11 mouse cellular contexts compared by ENCODE assay signal in the genomic region with DNA sequence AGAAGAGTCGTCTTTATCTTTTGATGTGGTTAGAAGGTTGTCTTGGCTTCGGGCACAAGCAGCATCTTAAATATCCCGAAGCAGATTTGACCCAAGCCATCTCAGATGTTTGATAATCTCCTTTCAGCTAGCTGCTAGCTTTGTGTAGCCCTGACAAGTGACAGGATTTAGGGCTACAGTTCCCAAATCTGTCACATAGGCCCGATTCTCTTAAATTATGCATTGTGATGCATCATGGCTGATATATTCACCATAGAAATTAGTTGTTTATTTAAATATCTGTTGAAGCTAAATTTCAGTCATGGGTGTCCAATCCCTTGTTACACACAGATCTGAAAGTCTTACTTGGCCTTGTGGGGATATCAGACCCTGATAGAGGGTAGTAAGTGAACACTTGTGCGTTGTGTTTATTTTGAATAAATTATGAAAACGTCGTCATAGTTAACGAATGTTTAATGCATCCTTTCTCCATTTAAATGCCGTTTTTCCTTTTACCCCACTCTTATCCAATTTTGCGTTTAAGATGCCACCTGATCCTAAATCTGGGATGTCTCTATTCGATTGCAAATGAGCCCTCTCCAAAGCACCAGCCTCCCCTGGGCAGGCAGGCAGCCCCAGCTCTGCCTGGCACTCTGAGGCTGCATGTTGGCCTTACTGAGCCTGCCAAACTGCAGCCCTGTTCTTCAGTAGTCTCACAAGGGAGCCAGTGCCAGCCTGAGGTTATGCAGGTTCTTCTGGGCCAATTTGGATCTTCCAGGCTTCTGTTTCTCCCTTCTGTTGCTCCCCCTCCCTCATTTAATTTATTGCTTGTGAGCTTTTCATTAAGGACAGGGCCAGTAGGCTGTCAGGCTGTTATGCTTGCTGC.
DNase-seq lines count a peak whose midpoint lies in the region; ATAC-seq and TF ChIP-seq lines count a peak whose summit lies in the region.
"Had no signal": no experiment of that assay in that cellular context is flagged by ENCODE, and none has a peak within 500 bp of the region (broad histone marks: within the 10 kb centered on the region; RNA-seq: fewer than 3 reads in every experiment).

No protein-coding gene starts in this region.

- H3K4me1 ChIP-seq in neural tube, embryonic 11.5 days (ENCODE audit: control insufficient read depth, insufficient read depth, low read length), result no peaks in the 10 kb centered on the region; the same call in 1 of the 2 replicates
- H3K4me1 ChIP-seq in forebrain, postnatal 0 days (ENCODE audit: insufficient read depth), result no peaks in the 10 kb centered on the region
- H3K4me1 ChIP-seq: heart, embryonic 13.5 days had no signal

- H3K9me3 ChIP-seq in neural tube, embryonic 11.5 days (ENCODE audit: control insufficient read depth, low read length), result no peaks in the 10 kb centered on the region
- no peaks in the 10 kb centered on the region for H3K9me3 ChIP-seq in forebrain, postnatal 0 days (ENCODE audit: low read length)
- H3K9me3 ChIP-seq: heart, embryonic 13.5 days had no signal

- no peak overlapping the region for H3K4me3 ChIP-seq in neural tube, embryonic 11.5 days (ENCODE audit: low read depth, low read length)
- no peak overlapping the region for H3K4me3 ChIP-seq in forebrain, postnatal 0 days (ENCODE audit: low read depth, low read length)
- H3K4me3 ChIP-seq: heart, embryonic 13.5 days had no signal

- no peak for DNase-seq in neural tube, embryonic 11.5 days (ENCODE audit: low spot score)
- no peak for DNase-seq in neural tube, embryonic 10.5 days (ENCODE audit: extremely low spot score, low spot score)
- DNase-seq in forebrain, postnatal 0 days, result peak; percentile 80
- peak; percentile 12 to 29 for DNase-seq in left cerebral cortex, postnatal 25 days (ENCODE audit: low spot score in 2 of 2)
- DNase-seq in right cerebral cortex, postnatal 4 days, result peak; percentile 20
- no peak for DNase-seq in gastrocnemius, postnatal 36 days
- DNase-seq: adrenal gland, adult 2 months; liver; lung, postnatal 4 days had no signal

- TF ChIP-seq CTCF in forebrain, postnatal 0 days (IDR thresholded peaks at IDR 0.05; ENCODE audit: low read depth), result no peak

- no peaks in the 10 kb centered on the region for H3K27me3 ChIP-seq in neural tube, embryonic 11.5 days (ENCODE audit: control insufficient read depth, insufficient read depth, low read length)
- no peaks in the 10 kb centered on the region for H3K27me3 ChIP-seq in forebrain, postnatal 0 days (ENCODE audit: insufficient read depth, low read length)
- H3K27me3 ChIP-seq: heart, embryonic 13.5 days had no signal

- no peak; the same call in 1 of the 2 replicates for ATAC-seq in neural tube, embryonic 11.5 days (ENCODE audit: insufficient read depth, low FRiP score, low TSS enrichment)
- peak; percentile 96 for ATAC-seq in forebrain, postnatal 0 days
- no peak for ATAC-seq in granulocyte monocyte progenitor cell, adult 5-6 weeks (replicated peaks; ENCODE audit: poor library complexity, severe bottlenecking)

- H3K36me3 ChIP-seq in neural tube, embryonic 11.5 days (ENCODE audit: control insufficient read depth, insufficient read depth, low read length), result peaks cover 3% of the 10 kb centered on the region; the same call in 1 of the 2 replicates
- H3K36me3 ChIP-seq in forebrain, postnatal 0 days (ENCODE audit: insufficient read depth), result 0 out of 2 replicates have a peak, but pooled peaks cover 8% of the 10 kb centered on the region

- 0 out of 2 replicates have a peak overlapping the region, but pooled peaks have one; percentile 24 for H3K27ac ChIP-seq in neural tube, embryonic 11.5 days (ENCODE audit: low read depth, low read length)
- peak overlapping the region; percentile 4; the same call in 1 of the 2 replicates for H3K27ac ChIP-seq in forebrain, postnatal 0 days (ENCODE audit: low read depth, low read length)
- H3K27ac ChIP-seq: heart, embryonic 13.5 days had no signal

- WGBS in neural tube, embryonic 11.5 days, result 57% methylated on average over 11 of the region's 11 CpGs
- 31% methylated on average over 11 of the region's 11 CpGs for WGBS in forebrain, postnatal 0 days

- H3K4me2 ChIP-seq in neural tube, embryonic 11.5 days (ENCODE audit: low read depth), result no peak overlapping the region
- H3K4me2 ChIP-seq in forebrain, postnatal 0 days (ENCODE audit: low read depth), result no peak overlapping the region
- H3K4me2 ChIP-seq: heart, embryonic 13.5 days had no signal

- intact Hi-C loops in left cerebral cortex, postnatal 25 days (cut with DNase I), result no loop called here
- intact Hi-C loops in gastrocnemius, postnatal 36 days (cut with DNase I), result no loop called here

- H3K9ac ChIP-seq in neural tube, embryonic 11.5 days (ENCODE audit: low read length), result no peak overlapping the region
- H3K9ac ChIP-seq in forebrain, postnatal 0 days, result no peak overlapping the region
- H3K9ac ChIP-seq: heart, embryonic 13.5 days had no signal

Comparison
In these comparisons a context has a peak if more than half of its experiments do, and no peak if none do; other contexts are left out.
1. DNase-seq: peak in forebrain, postnatal 0 days (single experiment), left cerebral cortex, postnatal 25 days (2 of 2) and right cerebral cortex, postnatal 4 days (single experiment); none in neural tube, embryonic 11.5 days (single experiment), neural tube, embryonic 10.5 days (single experiment) and gastrocnemius, postnatal 36 days (0 of 2).